Mouse (Mus musculus): ENCODE results near the gene Dxo.
"Not testable (repeated sequence)": the region's sequence is repeated elsewhere in the genome, so short reads cannot be mapped to it uniquely, and the experiment has no call there.

DNA sequence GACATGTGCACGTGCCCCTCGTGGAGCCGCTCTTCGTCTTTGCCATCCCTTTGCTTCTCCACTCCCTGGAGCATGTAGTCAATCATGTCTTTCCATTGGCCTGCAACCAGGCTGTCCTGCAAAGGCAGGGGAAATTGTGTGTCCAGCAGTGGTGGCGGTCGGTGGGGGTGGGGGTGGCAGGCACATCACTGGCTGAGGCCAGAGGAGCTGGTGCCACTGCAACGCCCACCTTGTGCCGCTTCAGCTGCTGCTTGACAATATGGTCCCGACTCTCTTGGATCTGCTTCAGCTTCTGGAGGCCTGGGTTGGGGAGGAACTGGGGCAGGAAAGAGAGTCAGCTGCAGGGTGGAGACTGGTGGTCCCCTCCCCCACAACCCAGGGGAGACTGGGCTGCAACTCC is 34.1 kb upstream of the Dxo start:
- TF ChIP-seq CTCF, POLR2A (IDR thresholded peaks at IDR 0.05; ENCODE audit: insufficient read depth, low read depth, low read length): not testable (repeated sequence)

Data from olfactory bulb, adult 2 months (tissue).